Mouse (Mus musculus) embryo, embryonic 10 days (tissue): ENCODE measurements at regions not wholly inside any gene's neighbourhood (a gene's known extent, or its start where the extent isn't known, plus 50 kb on each side); places are given as distances from the start of the nearest gene placed in this dataset.

ENCODE experiments used
- DNase-seq: peaks from one replicate; pipeline ENCODE4 v3.0.0-alpha.2; 2015; ENCODE audit warnings: low spot score

GRCm38 (mm10) chr5:29870537-29870936 is 134.8 kb upstream of the Gm5129 start:
- no peak for DNase-seq

GRCm38 (mm10) chr5:29875451-29875850 is 137.5 kb upstream of the Il6 start:
- no peak for DNase-seq

- no peak for DNase-seq
Measured at GRCm38 (mm10) chr5:29887267-29887841, 125.6 kb upstream of the Il6 start.

GRCm38 (mm10) chr5:29892344-29892743 is 120.6 kb upstream of the Il6 start:
- DNase-seq: no peak

GRCm38 (mm10) chr5:29892861-29893260 is 120.1 kb upstream of the Il6 start:
- DNase-seq: no peak

- DNase-seq: peak; percentile 19
Measured at GRCm38 (mm10) chr5:29893829-29894228, 119.1 kb upstream of the Il6 start.

- peak; percentile 47 for DNase-seq
Measured at GRCm38 (mm10) chr5:29894606-29895595, 118.0 kb upstream of the Il6 start.

GRCm38 (mm10) chr5:29897617-29898016 is 115.3 kb upstream of the Il6 start:
- no peak for DNase-seq

GRCm38 (mm10) chr5:29901716-29902115 is 111.2 kb upstream of the Il6 start:
- no peak for DNase-seq

GRCm38 (mm10) chr5:29920295-29920694 is 92.6 kb upstream of the Il6 start:
- no peak for DNase-seq

GRCm38 (mm10) chr5:29925527-29925926 is 87.4 kb upstream of the Il6 start:
- DNase-seq: no peak

GRCm38 (mm10) chr5:29927594-29927993 is 85.3 kb upstream of the Il6 start:
- DNase-seq: no peak

GRCm38 (mm10) chr5:29929381-29929780 is 83.5 kb upstream of the Il6 start:
- no peak for DNase-seq

GRCm38 (mm10) chr5:29947225-29947624 is 65.7 kb upstream of the Il6 start:
- no peak for DNase-seq

- no peak for DNase-seq
Measured at GRCm38 (mm10) chr5:29948161-29948560, 64.8 kb upstream of the Il6 start.

- DNase-seq: no peak
Measured at GRCm38 (mm10) chr5:29950456-29951170, 62.3 kb upstream of the Il6 start.

- DNase-seq: peak; percentile 16
Measured at GRCm38 (mm10) chr5:29951381-29952350, 61.2 kb upstream of the Il6 start.
